In the genomic region with DNA sequence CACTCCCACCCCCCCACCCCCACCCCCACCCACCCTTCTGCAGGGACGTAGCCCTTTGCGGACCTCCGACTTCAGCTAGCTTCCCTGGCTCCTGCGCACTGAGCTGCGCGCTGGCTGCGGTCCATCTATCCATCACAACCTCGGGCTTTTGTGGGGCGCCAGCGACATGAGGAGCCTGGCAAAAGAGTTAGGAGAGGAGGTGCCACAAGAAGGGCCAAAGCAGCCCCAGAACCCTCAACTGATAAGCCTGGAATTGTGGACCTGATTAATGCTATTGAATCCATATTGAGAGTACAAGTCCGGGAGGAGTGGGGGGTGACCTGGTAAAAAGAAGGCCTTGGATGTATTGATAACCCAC, we compare ENCODE assay signal across 7 mouse cellular contexts. TPM values are rescaled to one million over a fixed set of nuclear protein-coding genes. Genes with fewer than 3 reads are reported as not detected.
DNase-seq lines count a peak whose midpoint lies in the region; ATAC-seq lines count a peak whose summit lies in the region.

No protein-coding gene starts in this region.

- WGBS in liver, embryonic 11.5 days, result 5% methylated on average over 11 of the region's 11 CpGs
- WGBS in forebrain, embryonic 11.5 days, result under 1% methylated on average over 11 of the region's 11 CpGs
- 2% methylated on average over 11 of the region's 11 CpGs for WGBS in intestine, embryonic 16.5 days
- under 1% methylated on average over 8 of the region's 11 CpGs for WGBS in neural tube, embryonic 14.5 days

- peaks cover 54% of the 10 kb centered on the region for H3K27me3 ChIP-seq in liver, embryonic 11.5 days (replicated peaks; ENCODE audit: control insufficient read depth, insufficient read depth, low read length)
- no peaks in the 10 kb centered on the region; the same call in 1 of the 2 replicates for H3K27me3 ChIP-seq in forebrain, embryonic 11.5 days (ENCODE audit: control insufficient read depth, insufficient read depth, low read length)
- H3K27me3 ChIP-seq in intestine, embryonic 16.5 days (replicated peaks; ENCODE audit: control insufficient read depth, insufficient read depth, low read length), result peaks cover 30% of the 10 kb centered on the region
- H3K27me3 ChIP-seq in neural tube, embryonic 14.5 days (ENCODE audit: control insufficient read depth, insufficient read depth, low read length), result no peaks in the 10 kb centered on the region

- H3K9me3 ChIP-seq in liver, embryonic 11.5 days (ENCODE audit: control insufficient read depth, low read length), result no peaks in the 10 kb centered on the region
- no peaks in the 10 kb centered on the region for H3K9me3 ChIP-seq in forebrain, embryonic 11.5 days (ENCODE audit: control insufficient read depth, low read length)
- no peaks in the 10 kb centered on the region for H3K9me3 ChIP-seq in intestine, embryonic 16.5 days (ENCODE audit: control insufficient read depth, low read length)
- no peaks in the 10 kb centered on the region for H3K9me3 ChIP-seq in neural tube, embryonic 14.5 days (ENCODE audit: control insufficient read depth, low read length)

- no peak for ATAC-seq in liver, embryonic 11.5 days (replicated peaks; ENCODE audit: low FRiP score)
- ATAC-seq in forebrain, embryonic 11.5 days (replicated peaks; ENCODE audit: low FRiP score), result no peak
- ATAC-seq in intestine, embryonic 16.5 days, result no peak
- no peak; the same call in 1 of the 2 replicates for ATAC-seq in neural tube, embryonic 14.5 days (ENCODE audit: low read depth)
- ATAC-seq in erythroid progenitor cell, adult 5-6 weeks (replicated peaks; ENCODE audit: low FRiP score, poor library complexity, severe bottlenecking), result no peak
- no peak for ATAC-seq in frontal cortex, adult (ENCODE audit: low TSS enrichment)

- peaks cover 11% of the 10 kb centered on the region for H3K4me1 ChIP-seq in liver, embryonic 11.5 days (replicated peaks; ENCODE audit: control insufficient read depth, insufficient read depth, low read length)
- H3K4me1 ChIP-seq in forebrain, embryonic 11.5 days (replicated peaks; ENCODE audit: control insufficient read depth, insufficient read depth, low read length), result peaks cover 15% of the 10 kb centered on the region
- peaks cover 17% of the 10 kb centered on the region for H3K4me1 ChIP-seq in intestine, embryonic 16.5 days (ENCODE audit: control insufficient read depth, insufficient read depth, low read length)
- H3K4me1 ChIP-seq in neural tube, embryonic 14.5 days (ENCODE audit: control insufficient read depth, insufficient read depth, low read length), result peaks cover 20% of the 10 kb centered on the region

- no peak overlapping the region for H3K27ac ChIP-seq in liver, embryonic 11.5 days (ENCODE audit: low read depth, low read length)
- no peak overlapping the region for H3K27ac ChIP-seq in forebrain, embryonic 11.5 days (ENCODE audit: low read depth, low read length)
- no peak overlapping the region for H3K27ac ChIP-seq in intestine, embryonic 16.5 days (ENCODE audit: low read length)
- peak overlapping the region; percentile 44; the same call in 1 of the 2 replicates for H3K27ac ChIP-seq in neural tube, embryonic 14.5 days (ENCODE audit: low read depth, low read length)

- no peak for DNase-seq in liver, embryonic 11.5 days (ENCODE audit: low spot score)
- no peak for DNase-seq in liver
- DNase-seq in forebrain, embryonic 11.5 days (ENCODE audit: low spot score), result no peak

- peak overlapping the region; percentile 66 for H3K4me3 ChIP-seq in liver, embryonic 11.5 days (ENCODE audit: low read depth, low read length)
- H3K4me3 ChIP-seq in forebrain, embryonic 11.5 days (ENCODE audit: low read depth, low read length), result peak overlapping the region; percentile 73
- H3K4me3 ChIP-seq in intestine, embryonic 16.5 days (ENCODE audit: low read length), result peak overlapping the region; percentile 66; the same call in 1 of the 2 replicates
- peak overlapping the region; percentile 70 for H3K4me3 ChIP-seq in neural tube, embryonic 14.5 days (ENCODE audit: low read depth, low read length)

- peaks cover under 1% of the 10 kb centered on the region; the same call in 1 of the 2 replicates for H3K36me3 ChIP-seq in liver, embryonic 11.5 days (ENCODE audit: control insufficient read depth, insufficient read depth, low read length)
- H3K36me3 ChIP-seq in forebrain, embryonic 11.5 days (ENCODE audit: control insufficient read depth, insufficient read depth, low read length), result no peaks in the 10 kb centered on the region
- H3K36me3 ChIP-seq in intestine, embryonic 16.5 days (ENCODE audit: control insufficient read depth, insufficient read depth, low read length), result no peaks in the 10 kb centered on the region
- no peaks in the 10 kb centered on the region; the same call in 1 of the 2 replicates for H3K36me3 ChIP-seq in neural tube, embryonic 14.5 days (ENCODE audit: control insufficient read depth, insufficient read depth, low read length)

- no peak overlapping the region for H3K9ac ChIP-seq in liver, embryonic 11.5 days (ENCODE audit: low read depth, low read length)
- H3K9ac ChIP-seq in forebrain, embryonic 11.5 days (ENCODE audit: low read length), result no peak overlapping the region
- H3K9ac ChIP-seq in intestine, embryonic 16.5 days (ENCODE audit: low read depth, low read length), result no peak overlapping the region
- no peak overlapping the region for H3K9ac ChIP-seq in neural tube, embryonic 14.5 days (replicated peaks; ENCODE audit: low read depth, low read length)

- peak overlapping the region; percentile 96 for H3K4me2 ChIP-seq in liver, embryonic 11.5 days
- peak overlapping the region; percentile 93 for H3K4me2 ChIP-seq in forebrain, embryonic 11.5 days (ENCODE audit: low read depth, low read length, severe bottlenecking)
- peak overlapping the region; percentile 99 for H3K4me2 ChIP-seq in intestine, embryonic 16.5 days (ENCODE audit: low read depth, low read length)
- H3K4me2 ChIP-seq in neural tube, embryonic 14.5 days (ENCODE audit: low read depth, low read length), result peak overlapping the region; percentile 84

RNA-seq across cellular contexts. Expression of gene Dbndd1, which starts 0.3 kb away (rescaled TPM):
- 1.5 and 1.6 TPM in 2 replicates for polyA plus RNA-seq in liver, embryonic 11.5 days (2014; fragmentation: Nextera tagmentation; extraction: Ambion mirVana)
- polyA plus RNA-seq in forebrain, embryonic 11.5 days (2014; fragmentation: Nextera tagmentation; extraction: Ambion mirVana), result 24.0 and 27.5 TPM in 2 replicates
- polyA plus RNA-seq in intestine, embryonic 16.5 days (2015; fragmentation: Nextera tagmentation; extraction: Ambion mirVana), result 2.6 and 2.8 TPM in 2 replicates
- polyA plus RNA-seq in neural tube, embryonic 14.5 days (2014; fragmentation: Nextera tagmentation; extraction: Ambion mirVana), result 88.7 and 103 TPM in 2 replicates
- total RNA-seq in erythroid progenitor cell, adult 5-6 weeks (2015; ENCODE audit: low replicate concordance), result not detected in 2 replicates
- total RNA-seq in erythroid progenitor cell, adult 5-6 weeks (2017; ENCODE audit: low replicate concordance), result not detected in 2 replicates

RNA-seq across cellular contexts. Expression of gene Gas8, which starts 3.1 kb away (rescaled TPM):
- polyA plus RNA-seq in liver, embryonic 11.5 days (2014; fragmentation: Nextera tagmentation; extraction: Ambion mirVana), result 13.7 and 15.5 TPM in 2 replicates
- polyA plus RNA-seq in forebrain, embryonic 11.5 days (2014; fragmentation: Nextera tagmentation; extraction: Ambion mirVana), result 41.8 and 42.1 TPM in 2 replicates
- 20.0 and 20.5 TPM in 2 replicates for polyA plus RNA-seq in intestine, embryonic 16.5 days (2015; fragmentation: Nextera tagmentation; extraction: Ambion mirVana)
- 36.5 and 42.5 TPM in 2 replicates for polyA plus RNA-seq in neural tube, embryonic 14.5 days (2014; fragmentation: Nextera tagmentation; extraction: Ambion mirVana)
- total RNA-seq in erythroid progenitor cell, adult 5-6 weeks (2015; ENCODE audit: low replicate concordance), result not detected in 2 replicates
- total RNA-seq in erythroid progenitor cell, adult 5-6 weeks (2017; ENCODE audit: low replicate concordance), result 0.23 and 1.3 TPM in 2 replicates

RNA-seq across cellular contexts. Expression of gene Afg3l1, which starts 37.8 kb away (rescaled TPM):
- 42.2 and 43.0 TPM in 2 replicates for polyA plus RNA-seq in liver, embryonic 11.5 days (2014; fragmentation: Nextera tagmentation; extraction: Ambion mirVana)
- 44.3 and 51.0 TPM in 2 replicates for polyA plus RNA-seq in forebrain, embryonic 11.5 days (2014; fragmentation: Nextera tagmentation; extraction: Ambion mirVana)
- polyA plus RNA-seq in intestine, embryonic 16.5 days (2015; fragmentation: Nextera tagmentation; extraction: Ambion mirVana), result 45.3 and 48.7 TPM in 2 replicates
- 35.2 and 40.6 TPM in 2 replicates for polyA plus RNA-seq in neural tube, embryonic 14.5 days (2014; fragmentation: Nextera tagmentation; extraction: Ambion mirVana)
- total RNA-seq in erythroid progenitor cell, adult 5-6 weeks (2015; ENCODE audit: low replicate concordance), result 8.6 and 13.4 TPM in 2 replicates
- total RNA-seq in erythroid progenitor cell, adult 5-6 weeks (2017; ENCODE audit: low replicate concordance), result 6.5 and 9.6 TPM in 2 replicates
